Mouse (Mus musculus) embryonic facial prominence, embryonic 11.5 days (tissue): ENCODE measurements around the gene Pex5. TPM values are rescaled to one million over a fixed set of nuclear protein-coding genes. Genes with fewer than 3 reads are reported as not detected.

Experiments used
- ATAC-seq: fragments of 200-750 bp; cut with Nextera tagmentation; replicated peaks from 2 replicates; pipeline ENCODE4 v1.8.0; 2017; ENCODE audit warnings: low read depth; ENCODE audit not compliant: insufficient number of reproducible peaks, low FRiP score, low TSS enrichment
- DNase-seq: peaks from one replicate; pipeline ENCODE4 v3.0.0-alpha.2; 2015; ENCODE audit warnings: low spot score
- H3K27ac ChIP-seq: fragments of 300-500 bp; sonication (generic); replicated peaks from 2 replicates; pipeline ENCODE4 v1.5.1; 2014; ENCODE audit warnings: mild to moderate bottlenecking, low read depth, low read length, control low read depth
- H3K27me3 ChIP-seq: fragments of 300-500 bp; sonication (generic); 2 replicates; pipeline ENCODE4 v1.6.1; 2014; ENCODE audit warnings: mild to moderate bottlenecking, low read length, moderate library complexity, mixed read lengths; ENCODE audit not compliant: control insufficient read depth, insufficient read depth
- H3K36me3 ChIP-seq: fragments of 300-500 bp; sonication (generic); replicated peaks from 2 replicates; pipeline ENCODE4 v1.6.1; 2014; ENCODE audit warnings: low read depth, mild to moderate bottlenecking, low read length, moderate library complexity, mixed read lengths; ENCODE audit not compliant: control insufficient read depth, insufficient read depth
- H3K4me1 ChIP-seq: fragments of 300-500 bp; sonication (generic); 2 replicates; pipeline ENCODE4 v1.6.1; 2014; ENCODE audit warnings: low read length, mixed read lengths; ENCODE audit not compliant: control insufficient read depth, insufficient read depth
- H3K4me2 ChIP-seq: fragments of 300-500 bp; sonication (generic); 2 replicates; pipeline ENCODE4 v1.6.1; 2014; ENCODE audit warnings: low read depth, mild to moderate bottlenecking, control low read depth, low read length, moderate library complexity
- H3K4me3 ChIP-seq: fragments of 300-500 bp; sonication (generic); 2 replicates; pipeline ENCODE4 v1.5.1; 2014; ENCODE audit warnings: low read depth, low read length, control low read depth
- H3K9ac ChIP-seq: fragments of 300-500 bp; sonication (generic); replicated peaks from 2 replicates; pipeline ENCODE4 v1.6.1; 2014; ENCODE audit warnings: mild to moderate bottlenecking, control low read depth, low read length
- H3K9me3 ChIP-seq: fragments of 300-500 bp; sonication (generic); replicated peaks from 2 replicates; pipeline ENCODE4 v1.6.1; 2016; ENCODE audit warnings: mild to moderate bottlenecking, low read length, inconsistent platforms, mixed read lengths; ENCODE audit not compliant: control insufficient read depth
- WGBS: fragments of 180-500 bp; shearing (Covaris S2); extraction: QIAGEN DNeasy Blood & Tissue Kit; methylation state at CpG from one replicate; pipeline ENCODE4 v1.1.7; 2014; 5-methylcytosine and 5-hydroxymethylcytosine counted together
- polyA plus RNA-seq: library from polyadenylated mRNA; unstranded; fragments of >200 nt; fragmentation: Nextera tagmentation; extraction: Ambion mirVana; gene quantifications from 2 replicates; pipeline ENCODE4 v1.2.1, GENCODE M21; 2014

The Pex5 gene
- 37.6 and 38.5 TPM in 2 replicates for polyA plus RNA-seq

- no peaks in the 10 kb centered on the region for H3K9me3 ChIP-seq
- H3K27me3 ChIP-seq = no peaks in the 10 kb centered on the region
- under 1% methylated on average over 27 of the region's 36 CpGs for WGBS
- 0 out of 2 replicates have a peak within 1 kb of the TSS, but pooled peaks have one; percentile 25 for H3K27ac ChIP-seq
- peak; percentile 96 for ATAC-seq
- H3K9ac ChIP-seq = peak within 1 kb of the TSS; percentile 85
- H3K36me3 ChIP-seq = 0 out of 2 replicates have a peak, but pooled peaks cover 3% of the 10 kb centered on the region
- peak; percentile 97 for DNase-seq
- peak within 1 kb of the TSS; percentile 82 for H3K4me2 ChIP-seq
- no peaks in the 10 kb centered on the region; the same call in 1 of the 2 replicates for H3K4me1 ChIP-seq
- H3K4me3 ChIP-seq = peak within 1 kb of the TSS; percentile 95
Observed at GRCm38 (mm10) chr6:124414927-124415325, at the start of gene Pex5. TSS of gene Pex5 (minus strand) at chr6:124415067.

GRCm38 (mm10) chr6:124463881-124464291 is 49.0 kb upstream of the Pex5 start:
- Histone ChIP-seq H3K9me3 (no peaks in the 10 kb centered on the region), H3K4me1 (no peaks in the 10 kb centered on the region), H3K4me2 (peak overlapping the region; percentile 73), H3K27ac (no peak overlapping the region), H3K9ac (peak overlapping the region; percentile 28), H3K4me3 (peak overlapping the region; percentile 39), H3K27me3 (no peaks in the 10 kb centered on the region), H3K36me3 (no peaks in the 10 kb centered on the region)
- 27% methylated on average over 8 of the region's 8 CpGs for WGBS
- ATAC-seq (no peak), DNase-seq (no peak)

- Histone ChIP-seq H3K4me2 (no peak overlapping the region), H3K9me3 (no peaks in the 10 kb centered on the region), H3K27me3 (no peaks in the 10 kb centered on the region), H3K4me1 (no peaks in the 10 kb centered on the region), H3K4me3 (no peak overlapping the region), H3K27ac (no peak overlapping the region), H3K9ac (no peak overlapping the region), H3K36me3 (no peaks in the 10 kb centered on the region)
- DNase-seq (no peak), ATAC-seq (no peak)
- 88% methylated on average over 4 of the region's 4 CpGs for WGBS
Observed at GRCm38 (mm10) chr6:124459388-124459787, 44.5 kb upstream of the Pex5 start.

- WGBS = 92% methylated on average over 11 of the region's 11 CpGs
- Histone ChIP-seq H3K36me3 (no peaks in the 10 kb centered on the region), H3K4me2 (no peak overlapping the region), H3K9me3 (no peaks in the 10 kb centered on the region), H3K4me1 (no peaks in the 10 kb centered on the region), H3K9ac (no peak overlapping the region), H3K27ac (no peak overlapping the region), H3K27me3 (no peaks in the 10 kb centered on the region), H3K4me3 (no peak overlapping the region)
- DNase-seq (no peak), ATAC-seq (no peak)
Observed at GRCm38 (mm10) chr6:124458505-124458904, 43.6 kb upstream of the Pex5 start.

GRCm38 (mm10) chr6:124457827-124458226 is 43.0 kb upstream of the Pex5 start:
- ATAC-seq = no peak
- H3K27me3 ChIP-seq = no peaks in the 10 kb centered on the region
- WGBS = 88% methylated on average over 5 of the region's 5 CpGs

GRCm38 (mm10) chr6:124456243-124456642 is 41.4 kb upstream of the Pex5 start:
- Histone ChIP-seq H3K4me3 (no peak overlapping the region), H3K4me2 (no peak overlapping the region), H3K9me3 (no peaks in the 10 kb centered on the region), H3K4me1 (no peaks in the 10 kb centered on the region), H3K27me3 (no peaks in the 10 kb centered on the region), H3K27ac (no peak overlapping the region), H3K36me3 (no peaks in the 10 kb centered on the region), H3K9ac (no peak overlapping the region)
- DNase-seq (no peak), ATAC-seq (no peak)
- 85% methylated on average over 5 of the region's 5 CpGs for WGBS

More at GRCm38 (mm10) chr6:124457827-124458226, 43.0 kb upstream of the Pex5 start:
- no peaks in the 10 kb centered on the region for H3K9me3 ChIP-seq
- H3K9ac ChIP-seq = no peak overlapping the region
- H3K4me2 ChIP-seq = no peak overlapping the region
- no peak overlapping the region for H3K27ac ChIP-seq
- H3K4me1 ChIP-seq = no peaks in the 10 kb centered on the region
- DNase-seq = no peak
- H3K36me3 ChIP-seq = no peaks in the 10 kb centered on the region
- no peak overlapping the region for H3K4me3 ChIP-seq

GRCm38 (mm10) chr6:124453756-124454155 is 38.9 kb upstream of the Pex5 start:
- WGBS = 50% methylated on average over 4 of the region's 4 CpGs
- Histone ChIP-seq H3K27me3 (no peaks in the 10 kb centered on the region), H3K9me3 (no peaks in the 10 kb centered on the region), H3K4me2 (no peak overlapping the region), H3K4me3 (no peak overlapping the region), H3K4me1 (no peaks in the 10 kb centered on the region), H3K9ac (no peak overlapping the region), H3K36me3 (no peaks in the 10 kb centered on the region), H3K27ac (no peak overlapping the region)
- no peak for ATAC-seq
- DNase-seq = peak; percentile 7

- ATAC-seq = no peak
- Histone ChIP-seq H3K9me3 (no peaks in the 10 kb centered on the region), H3K4me1 (no peaks in the 10 kb centered on the region), H3K27me3 (no peaks in the 10 kb centered on the region), H3K9ac (no peak overlapping the region), H3K27ac (no peak overlapping the region), H3K36me3 (no peaks in the 10 kb centered on the region), H3K4me2 (no peak overlapping the region), H3K4me3 (no peak overlapping the region)
- no peak for DNase-seq
- WGBS = 74% methylated on average over 3 of the region's 3 CpGs
Observed at GRCm38 (mm10) chr6:124451995-124452394, 37.1 kb upstream of the Pex5 start.
